Mouse (Mus musculus) liver, postnatal 0 days (tissue): Measurements from ENCODE around the gene Padi2.

Source experiments
- CTCF ChIP-seq: sonication (generic); IDR thresholded peaks from 2 replicates; pipeline ENCODE4 v1.5.1; 2016; ENCODE audit warnings: antibody characterized with exemption, low read depth
- EP300 ChIP-seq: IDR thresholded peaks from 2 replicates; pipeline ENCODE4 v1.6.1; 2016; ENCODE audit warnings: antibody characterized with exemption, low read depth, mild to moderate bottlenecking

DNA sequence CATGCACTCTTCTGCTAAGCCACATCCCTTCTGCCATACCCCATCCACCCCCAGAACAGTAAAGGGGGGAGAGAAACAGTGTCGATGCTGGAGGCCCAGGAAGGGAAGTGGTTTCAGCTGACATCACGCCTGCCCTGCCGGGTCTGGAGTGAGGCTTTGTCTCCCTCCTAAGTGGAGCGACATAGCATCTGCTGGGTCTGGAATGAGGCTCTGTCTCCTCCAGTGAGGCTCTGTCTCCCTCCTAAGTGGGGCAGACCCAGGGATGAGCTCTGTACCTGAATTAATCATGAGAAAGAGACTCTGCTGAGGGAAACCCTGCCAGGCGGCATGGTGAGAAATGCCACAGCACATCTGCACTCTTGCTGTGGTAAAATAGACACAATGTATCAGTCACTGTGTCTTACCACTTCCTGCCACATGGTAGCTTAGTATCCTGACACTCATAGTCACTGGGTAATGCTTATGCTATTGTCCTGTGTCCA, 38.9 kb downstream of the Padi2 start:
- TF ChIP-seq CTCF (no peak), EP300 (no peak)
